Mouse (Mus musculus) intestine, embryonic 14.5 days (tissue): ENCODE data around the gene Sgms2. TPM values are rescaled to one million over a fixed set of nuclear protein-coding genes. Genes with fewer than 3 reads are reported as not detected.

Source experiments
- polyA plus RNA-seq: library from polyadenylated mRNA; unstranded; fragments of >200 nt; fragmentation: Nextera tagmentation; extraction: Ambion mirVana; gene quantifications from 2 replicates; pipeline ENCODE4 v1.2.1, GENCODE M21; 2014

Sgms2 gene
- polyA plus RNA-seq, 1 experiment from 2014 or later: 12.4 TPM

Other genes with a start within 250 kb of the Sgms2 start
- gene Hadh, start 219.3 kb downstream of the Sgms2 start, polyA plus RNA-seq: 181 and 191 TPM in 2 replicates
- gene Cyp2u1, start 188.2 kb downstream of the Sgms2 start, polyA plus RNA-seq: 3.9 TPM in 2 replicates
- gene Papss1, start 73.4 kb upstream of the Sgms2 start, polyA plus RNA-seq: 133 and 146 TPM in 2 replicates